Mouse (Mus musculus): Measurements from ENCODE around the gene Polr1c.

- TF ChIP-seq CTCF (IDR thresholded peaks at IDR 0.05; ENCODE audit: low read depth): no peak
- TF ChIP-seq EP300 (IDR thresholded peaks at IDR 0.05; ENCODE audit: low read depth): no peak
Measured at GRCm38 (mm10) chr17:46277586-46277985, 29.7 kb upstream of the Polr1c start.
